Mouse (Mus musculus): ENCODE measurements at regions not wholly inside any gene's neighbourhood (a gene's known extent, or its start where the extent isn't known, plus 50 kb on each side); places are given as distances from the start of the nearest gene placed in this dataset.
A peak's percentile ranks its signal among the peaks of the same experiment; 100 is the strongest.

GRCm38 (mm10) chr1:12345439-12345819, 931.5 kb downstream of the A830018L16Rik start:
- H3K4me3 ChIP-seq, result no peak overlapping the region
- H3K27ac ChIP-seq, result no peak overlapping the region
- DNase-seq (ENCODE audit: extremely low spot score in 1 of 2, low spot score in 2 of 2), result no peak
- no peak for TF ChIP-seq CTCF (IDR thresholded peaks at IDR 0.05)
- intact Hi-C loops (cut with DNase I), result no loop called here

GRCm38 (mm10) chr1:12354531-12354930, 940.6 kb downstream of the A830018L16Rik start:
- Histone ChIP-seq H3K4me3 (no peak overlapping the region), H3K27ac (no peak overlapping the region)
- no peak for TF ChIP-seq CTCF (IDR thresholded peaks at IDR 0.05)
- intact Hi-C loops (cut with DNase I), result no loop called here
- no peak for DNase-seq (ENCODE audit: extremely low spot score in 1 of 2, low spot score in 2 of 2)

GRCm38 (mm10) chr1:12367872-12368271, 954.0 kb downstream of the A830018L16Rik start:
- intact Hi-C loops (cut with DNase I), result no loop called here
- TF ChIP-seq CTCF (IDR thresholded peaks at IDR 0.05), result no peak
- Histone ChIP-seq H3K4me3 (no peak overlapping the region), H3K27ac (no peak overlapping the region; the same call in 1 of the 2 replicates)
- DNase-seq (ENCODE audit: extremely low spot score in 1 of 2, low spot score in 2 of 2), result peak; percentile 36 to 42

- TF ChIP-seq CTCF (IDR thresholded peaks at IDR 0.05), result no peak
- no peak for DNase-seq (ENCODE audit: extremely low spot score in 1 of 2, low spot score in 2 of 2)
- intact Hi-C loops (cut with DNase I), result no loop called here
- no peak overlapping the region for H3K4me3 ChIP-seq
- no peak overlapping the region for H3K27ac ChIP-seq
Observed at GRCm38 (mm10) chr1:12372968-12373367, 959.1 kb downstream of the A830018L16Rik start.

GRCm38 (mm10) chr1:12398146-12398884, 984.4 kb downstream of the A830018L16Rik start:
- Histone ChIP-seq H3K27ac (no peak overlapping the region), H3K4me3 (no peak overlapping the region)
- intact Hi-C loops (cut with DNase I), result no loop called here
- DNase-seq (ENCODE audit: extremely low spot score in 1 of 2, low spot score in 2 of 2), result no peak
- no peak for TF ChIP-seq CTCF (IDR thresholded peaks at IDR 0.05)

- no peak for DNase-seq (ENCODE audit: extremely low spot score in 1 of 2, low spot score in 2 of 2)
Observed at GRCm38 (mm10) chr1:12405391-12406270, 991.7 kb downstream of the A830018L16Rik start.

GRCm38 (mm10) chr1:12409738-12410523, 996.0 kb downstream of the A830018L16Rik start:
- DNase-seq (ENCODE audit: extremely low spot score in 1 of 2, low spot score in 2 of 2), result no peak
- no peak for TF ChIP-seq CTCF (IDR thresholded peaks at IDR 0.05)
- intact Hi-C loops (cut with DNase I), result no loop called here
- H3K27ac ChIP-seq, result no peak overlapping the region
- H3K4me3 ChIP-seq, result no peak overlapping the region

More at GRCm38 (mm10) chr1:12405391-12406270, 991.7 kb downstream of the A830018L16Rik start:
- intact Hi-C loops (cut with DNase I), result no loop called here
- H3K4me3 ChIP-seq, result no peak overlapping the region
- no peak for TF ChIP-seq CTCF (IDR thresholded peaks at IDR 0.05)
- H3K27ac ChIP-seq, result no peak overlapping the region

GRCm38 (mm10) chr1:12410524-12410886, 996.6 kb downstream of the A830018L16Rik start:
- intact Hi-C loops (cut with DNase I), result no loop called here
- no peak for TF ChIP-seq CTCF (IDR thresholded peaks at IDR 0.05)

GRCm38 (mm10) chr1:12424510-12424909, 1010.6 kb downstream of the A830018L16Rik start:
- no peak for TF ChIP-seq CTCF (IDR thresholded peaks at IDR 0.05)
- intact Hi-C loops (cut with DNase I), result no loop called here
- H3K27ac ChIP-seq, result no peak overlapping the region

More at GRCm38 (mm10) chr1:12410524-12410886, 996.6 kb downstream of the A830018L16Rik start:
- no peak overlapping the region for H3K4me3 ChIP-seq
- no peak overlapping the region for H3K27ac ChIP-seq
- no peak for DNase-seq (ENCODE audit: extremely low spot score in 1 of 2, low spot score in 2 of 2)

GRCm38 (mm10) chr1:12437894-12438293, 1024.0 kb downstream of the A830018L16Rik start:
- H3K4me3 ChIP-seq, result no peak overlapping the region
- no peak overlapping the region for H3K27ac ChIP-seq
- no peak for TF ChIP-seq CTCF (IDR thresholded peaks at IDR 0.05)
- no peak for DNase-seq (ENCODE audit: extremely low spot score in 1 of 2, low spot score in 2 of 2)
- intact Hi-C loops (cut with DNase I), result no loop called here

More at GRCm38 (mm10) chr1:12424510-12424909, 1010.6 kb downstream of the A830018L16Rik start:
- H3K4me3 ChIP-seq, result no peak overlapping the region
- no peak for DNase-seq (ENCODE audit: extremely low spot score in 1 of 2, low spot score in 2 of 2)

GRCm38 (mm10) chr1:12466255-12466654, 1052.3 kb downstream of the A830018L16Rik start:
- Histone ChIP-seq H3K4me3 (no peak overlapping the region), H3K27ac (no peak overlapping the region)
- no peak for DNase-seq (ENCODE audit: extremely low spot score in 1 of 2, low spot score in 2 of 2)
- intact Hi-C loops (cut with DNase I), result no loop called here
- TF ChIP-seq CTCF (IDR thresholded peaks at IDR 0.05), result no peak

Measured in left cerebral cortex, adult 2 months (tissue).